Mouse (Mus musculus): ENCODE measurements around the gene Socs1. TPM values are rescaled to one million over a fixed set of nuclear protein-coding genes. Genes with fewer than 3 reads are reported as not detected.

Socs1 gene
- 23.9 TPM for total RNA-seq (2023)

DNA sequence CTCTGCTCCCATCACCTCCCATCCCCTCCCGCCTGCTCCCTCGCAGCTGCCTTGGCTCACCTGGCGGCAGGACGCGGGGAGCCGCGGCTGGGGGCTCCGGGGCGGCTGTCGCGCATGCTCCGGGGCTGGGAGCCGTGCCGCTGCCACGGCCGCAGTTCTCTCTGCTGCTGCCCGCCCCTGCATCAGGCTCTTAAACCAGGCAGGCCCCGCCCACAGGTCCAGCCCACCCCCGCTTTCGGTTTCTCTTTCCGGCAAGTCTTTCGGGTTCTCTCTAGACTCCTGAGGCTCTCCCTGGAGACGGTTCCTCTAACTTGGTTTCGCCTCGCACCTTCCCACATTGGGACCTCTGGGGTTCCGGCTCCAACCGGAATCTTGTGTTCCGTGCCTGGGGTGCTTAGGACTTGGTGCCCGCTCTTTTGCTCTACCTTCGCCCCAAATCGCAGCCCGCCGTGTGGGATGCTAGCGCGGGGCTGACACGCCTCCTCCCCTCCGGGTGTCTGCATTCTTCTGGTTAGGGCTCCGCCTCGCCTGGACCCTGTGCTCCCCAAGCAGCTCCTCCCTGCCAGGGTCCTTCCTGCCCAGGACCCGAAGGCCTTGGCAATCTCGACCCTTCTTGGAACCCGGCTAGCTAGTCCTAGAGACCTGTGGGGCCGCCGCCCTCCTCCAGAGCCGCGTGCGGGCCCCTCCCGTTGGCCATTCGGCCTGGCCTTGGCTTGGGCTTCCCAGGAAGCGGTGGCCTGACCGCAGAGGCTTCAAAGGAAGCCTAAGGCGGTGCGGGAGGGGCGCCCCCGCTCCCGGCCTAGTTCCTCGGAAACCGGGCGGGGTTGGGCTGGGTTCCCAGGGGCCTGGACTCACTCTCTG lies at the start of gene Socs1:
Gene Socs1 (minus strand): TSS at position 166 of the 861 bp plus-strand sequence.

DNA sequence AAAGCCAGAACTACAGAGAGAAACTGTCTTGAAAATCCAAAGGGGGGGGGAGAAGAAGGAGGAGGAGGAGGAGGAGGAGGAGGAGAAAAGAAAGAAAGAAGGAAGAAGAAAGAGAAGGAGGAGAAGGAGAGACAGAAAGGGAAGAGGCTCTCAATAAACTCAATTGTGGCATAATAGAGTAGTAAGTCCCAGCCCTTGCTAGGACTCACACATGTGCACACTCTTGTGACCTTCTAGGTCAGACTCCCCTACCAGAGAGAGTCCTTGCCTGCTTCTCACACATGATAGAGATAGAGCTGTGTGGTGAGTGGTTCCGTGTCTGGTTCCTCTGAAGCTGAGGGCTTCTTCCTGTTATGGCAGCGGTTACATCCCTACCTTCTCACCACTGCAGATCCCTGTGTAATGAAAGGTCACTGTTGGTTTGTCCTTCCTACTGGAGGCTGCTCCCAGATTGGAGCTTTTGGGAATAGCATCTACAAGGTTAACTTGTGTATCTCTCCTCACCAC lies 27.6 kb upstream of the Socs1 start, which contains the start of gene Gm11172:
Gene Gm11172 (plus strand): TSS at position 51 of the 507 bp plus-strand sequence.

DNA sequence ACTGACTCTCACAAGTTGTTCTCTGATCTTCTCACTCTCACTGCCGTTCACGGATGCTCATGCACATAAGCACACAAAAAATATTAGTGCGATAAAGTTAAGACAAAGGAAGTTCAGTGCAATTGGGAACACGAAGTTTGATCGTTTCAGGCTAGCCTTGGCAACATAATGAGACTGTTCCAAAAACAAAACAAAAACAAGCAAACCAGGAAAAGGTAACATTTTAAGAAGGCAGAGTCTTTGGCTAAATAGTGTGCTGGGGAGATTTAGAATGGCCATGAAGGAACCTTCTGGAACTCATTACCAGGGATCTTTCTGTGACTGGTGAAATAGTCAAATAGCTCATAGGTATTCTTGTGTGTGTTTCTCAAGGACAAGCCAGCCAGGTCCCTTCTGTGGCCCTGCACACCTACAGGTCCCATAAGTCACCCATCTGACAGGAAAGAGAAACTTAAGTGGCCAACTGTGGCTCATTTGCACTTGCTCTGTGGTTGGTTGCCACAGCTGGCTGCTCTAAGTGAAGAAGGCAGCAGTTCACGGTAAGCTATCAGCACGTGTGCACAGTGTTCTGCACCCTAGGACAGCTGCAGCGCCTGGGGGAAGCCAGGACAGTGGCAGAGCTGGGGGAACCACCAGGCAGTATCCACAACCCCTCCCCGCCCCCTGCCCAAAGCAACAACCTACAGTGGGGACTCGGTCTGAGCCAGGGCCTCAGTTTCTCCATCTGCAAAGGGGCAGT lies 20.6 kb upstream of the Socs1 start, which contains the start of gene Prm1:
Gene Prm1 (minus strand): TSS at position 51 of the 739 bp plus-strand sequence.

DNA sequence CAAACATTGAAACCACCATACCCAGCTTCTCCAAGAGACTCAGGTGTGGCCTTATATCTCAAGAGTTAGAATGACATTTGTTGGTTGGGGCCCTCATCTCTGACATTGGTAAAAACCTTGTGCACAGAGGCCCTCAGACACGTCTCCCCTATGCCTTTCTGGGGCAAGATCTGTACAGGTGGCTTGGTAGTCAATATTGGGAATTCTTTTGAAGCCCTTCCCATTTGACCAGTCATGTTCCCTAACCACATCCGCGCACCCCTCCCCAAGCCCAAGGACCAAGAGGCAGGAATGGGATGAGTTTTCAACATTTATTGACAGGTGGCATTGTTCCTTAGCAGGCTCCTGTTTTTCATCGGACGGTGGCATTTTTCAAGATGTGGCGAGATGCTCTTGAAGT lies 10.7 kb upstream of the Socs1 start, which contains the start of gene Prm2:
Gene Prm2 (minus strand): TSS at position 101 of the 400 bp plus-strand sequence.

DNA sequence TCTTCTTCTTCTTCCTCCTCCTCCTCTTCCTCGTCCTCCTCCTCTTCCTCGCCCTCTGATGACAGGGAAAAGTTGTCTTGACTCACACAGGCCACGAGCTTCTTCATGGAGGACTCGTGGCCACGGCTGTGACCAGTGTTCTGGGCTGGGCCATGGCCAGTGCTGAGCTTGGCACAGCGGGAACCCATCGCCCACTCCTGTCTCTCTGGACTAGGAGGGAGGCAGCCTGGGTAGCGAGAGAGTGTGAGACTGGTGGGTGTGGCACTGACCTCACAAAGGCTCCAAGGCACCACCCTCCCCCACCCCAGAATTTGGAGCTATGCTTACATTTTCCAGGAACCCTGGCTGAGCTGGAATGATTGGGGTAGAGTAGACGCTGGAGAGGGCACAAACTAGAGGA lies 5.4 kb upstream of the Socs1 start, which contains the start of gene Prm3:
Gene Prm3 (minus strand): TSS at position 213 of the 400 bp plus-strand sequence.

DNA sequence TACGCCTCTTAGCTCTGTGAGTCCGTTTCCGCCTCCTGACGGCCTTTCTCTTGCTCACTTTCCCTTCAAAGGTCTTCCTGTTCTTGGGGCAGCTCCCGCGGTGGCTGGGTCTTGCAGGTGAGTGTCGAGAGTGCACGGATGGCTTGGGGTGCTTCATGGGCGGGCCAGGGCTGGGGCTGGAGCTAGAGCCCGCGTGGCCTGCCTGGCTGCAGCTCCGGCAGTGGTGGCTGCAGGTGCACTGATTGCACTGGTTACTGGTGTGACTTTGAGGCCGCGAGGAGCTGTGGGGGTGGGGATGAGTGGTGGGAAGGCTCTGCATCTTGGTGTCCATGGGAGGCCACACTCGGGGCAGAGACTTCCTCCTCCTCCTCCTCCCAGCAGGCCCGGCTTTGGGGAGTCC lies 2.9 kb upstream of the Socs1 start, which contains the start of gene Tnp2:
Gene Tnp2 (minus strand): TSS at position 390 of the 400 bp plus-strand sequence.

Other genes starting within 250 kb of the Socs1 start
- gene Dexi, start 242.5 kb downstream of the Socs1 start, total RNA-seq (2023), result 19.5 TPM
- gene Clec16a, start 240.2 kb downstream of the Socs1 start, total RNA-seq (2023), result 31.7 TPM
- not detected for gene Tnp2, start 3.1 kb upstream of the Socs1 start, total RNA-seq (2023)
- gene Prm3, start 5.4 kb upstream of the Socs1 start, total RNA-seq (2023), result not detected
- gene Prm2, start 10.6 kb upstream of the Socs1 start, total RNA-seq (2023), result not detected
- not detected for gene Prm1, start 20.3 kb upstream of the Socs1 start, total RNA-seq (2023)
- gene Gm11172, start 27.4 kb upstream of the Socs1 start, total RNA-seq (2023), result not detected
- 7.3 TPM for gene Rmi2, start 49.5 kb upstream of the Socs1 start, total RNA-seq (2023)

All from CD8-positive naive resting alpha-beta T cell, adult 57 days (primary cell).